In the genomic region with DNA sequence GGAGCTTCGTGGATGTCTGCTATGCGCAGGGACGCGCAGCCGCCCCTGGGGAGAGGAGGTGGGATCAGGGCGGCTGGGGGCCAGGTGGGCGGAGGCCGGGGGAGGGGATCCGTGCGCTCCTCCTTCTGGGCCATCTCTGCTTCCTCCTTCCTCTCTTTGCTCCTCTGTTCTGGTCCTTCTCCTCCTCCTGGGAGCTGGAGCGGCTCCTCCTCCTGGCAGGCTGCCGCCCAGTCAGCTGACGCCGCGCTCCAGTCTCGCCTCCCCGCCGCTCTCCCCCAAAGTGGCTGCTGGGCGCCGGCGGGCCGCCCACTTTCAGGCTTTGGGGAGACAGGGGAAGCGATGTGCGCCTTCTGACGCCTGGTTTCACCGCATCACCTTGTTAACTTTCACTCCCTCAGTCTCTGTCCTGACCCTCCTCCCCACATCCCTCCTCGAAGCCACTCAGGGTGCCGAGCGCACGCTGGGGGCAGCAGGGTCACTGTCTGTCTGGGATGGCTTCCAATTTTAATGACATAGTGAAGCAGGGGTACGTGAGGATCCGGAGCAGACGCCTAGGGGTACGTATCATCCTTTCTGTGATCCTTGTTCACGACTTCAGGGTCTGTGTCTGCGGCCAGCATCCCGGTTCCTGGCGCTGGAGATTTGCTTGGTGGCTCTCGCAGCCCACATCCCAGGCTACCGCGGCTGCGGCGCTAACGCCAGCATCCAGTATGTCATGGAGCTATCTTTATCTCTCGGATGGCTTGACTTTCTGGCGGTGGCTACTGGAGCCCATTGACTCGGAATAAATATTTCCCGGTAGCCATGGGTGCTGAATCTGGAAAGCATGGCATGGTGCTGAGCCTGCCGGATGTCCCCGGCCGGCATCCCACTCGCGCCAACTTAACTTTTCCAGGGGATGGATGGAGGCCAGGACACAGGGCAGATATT, we compare ENCODE assay signal across 8 mouse cellular contexts. TPM values are rescaled to one million over a fixed set of nuclear protein-coding genes. Genes with fewer than 3 reads are reported as not detected.
DNase-seq lines count a peak whose midpoint lies in the region; ATAC-seq lines count a peak whose summit lies in the region.

TSS of gene Dok5 (plus strand) at position 176 of the 930 bp plus-strand sequence.

- peak; percentile 69 for ATAC-seq in heart, embryonic 13.5 days (ENCODE audit: extremely low read depth, insufficient number of reproducible peaks, low FRiP score, low TSS enrichment)
- peak; percentile 84 for ATAC-seq in neural tube, embryonic 11.5 days (ENCODE audit: insufficient read depth, low FRiP score, low TSS enrichment)

- 1% methylated on average over 53 of the region's 53 CpGs for WGBS in forebrain, embryonic 10.5 days
- 1% methylated on average over 47 of the region's 53 CpGs for WGBS in heart, embryonic 13.5 days
- WGBS in neural tube, embryonic 11.5 days = 3% methylated on average over 53 of the region's 53 CpGs

- no peaks in the 10 kb centered on the region for H3K9me3 ChIP-seq in forebrain, embryonic 10.5 days
- H3K9me3 ChIP-seq in heart, embryonic 13.5 days = no peaks in the 10 kb centered on the region
- H3K9me3 ChIP-seq in neural tube, embryonic 11.5 days (ENCODE audit: control insufficient read depth, low read length) = no peaks in the 10 kb centered on the region

- H3K36me3 ChIP-seq in forebrain, embryonic 10.5 days (replicated peaks) = no peaks in the 10 kb centered on the region
- no peaks in the 10 kb centered on the region for H3K36me3 ChIP-seq in heart, embryonic 13.5 days
- H3K36me3 ChIP-seq in neural tube, embryonic 11.5 days (ENCODE audit: control insufficient read depth, insufficient read depth, low read length) = no peaks in the 10 kb centered on the region

- no peaks in the 10 kb centered on the region for H3K4me1 ChIP-seq in brown adipose tissue, adult 24 weeks (ENCODE audit: control insufficient read depth, insufficient read depth, insufficient read length, low read length)
- H3K4me1 ChIP-seq in forebrain, embryonic 10.5 days = peaks cover 26% of the 10 kb centered on the region
- peaks cover 38% of the 10 kb centered on the region for H3K4me1 ChIP-seq in heart, embryonic 13.5 days
- H3K4me1 ChIP-seq in neural tube, embryonic 11.5 days (ENCODE audit: control insufficient read depth, insufficient read depth, low read length) = no peaks in the 10 kb centered on the region; the same call in 1 of the 2 replicates

- H3K4me2 ChIP-seq in heart, embryonic 13.5 days = peak within 1 kb of the TSS; percentile 90
- peak within 1 kb of the TSS; percentile 86 for H3K4me2 ChIP-seq in neural tube, embryonic 11.5 days (ENCODE audit: low read depth)

- peak; percentile 68 for DNase-seq in forebrain, embryonic 10.5 days (ENCODE audit: extremely low spot score, low spot score)
- peak; percentile 80 for DNase-seq in kidney, postnatal 14 days
- DNase-seq in liver = peak; percentile 50
- peak; percentile 79 for DNase-seq in neural tube, embryonic 11.5 days (ENCODE audit: low spot score)
- peak; percentile 26 for DNase-seq in urinary bladder, adult 2 months (ENCODE audit: low spot score)
- no peak for DNase-seq in spleen, adult 12 weeks (ENCODE audit: low spot score)

- H3K9ac ChIP-seq in heart, embryonic 13.5 days = peak within 1 kb of the TSS; percentile 79
- peak within 1 kb of the TSS; percentile 71 for H3K9ac ChIP-seq in neural tube, embryonic 11.5 days (ENCODE audit: low read length)

- H3K4me3 ChIP-seq in brown adipose tissue, adult 24 weeks (ENCODE audit: insufficient read depth, low read depth, low read length) = peak within 1 kb of the TSS; percentile 47
- H3K4me3 ChIP-seq in forebrain, embryonic 10.5 days = peak within 1 kb of the TSS; percentile 70
- H3K4me3 ChIP-seq in heart, embryonic 13.5 days = peak within 1 kb of the TSS; percentile 64
- H3K4me3 ChIP-seq in neural tube, embryonic 11.5 days (ENCODE audit: low read depth, low read length) = peak within 1 kb of the TSS; percentile 44

- H3K27me3 ChIP-seq in forebrain, embryonic 10.5 days (ENCODE audit: poor library complexity, severe bottlenecking) = peaks cover 38% of the 10 kb centered on the region
- H3K27me3 ChIP-seq in heart, embryonic 13.5 days (replicated peaks) = peaks cover 20% of the 10 kb centered on the region
- H3K27me3 ChIP-seq in neural tube, embryonic 11.5 days (ENCODE audit: control insufficient read depth, insufficient read depth, low read length) = no peaks in the 10 kb centered on the region

- no peak within 1 kb of the TSS for H3K27ac ChIP-seq in brown adipose tissue, adult 24 weeks (replicated peaks; ENCODE audit: low read depth, low read length)
- H3K27ac ChIP-seq in forebrain, embryonic 10.5 days = peak within 1 kb of the TSS; percentile 79
- H3K27ac ChIP-seq in heart, embryonic 13.5 days (replicated peaks) = peak within 1 kb of the TSS; percentile 67
- peak within 1 kb of the TSS; percentile 72; the same call in 1 of the 2 replicates for H3K27ac ChIP-seq in neural tube, embryonic 11.5 days (ENCODE audit: low read depth, low read length)

RNA-seq across cellular contexts. Expression of gene Dok5, which starts in this region (rescaled TPM):
- 0.59 TPM in 1 of 2 replicates, not detected in the other for polyA plus RNA-seq in brown adipose tissue, adult 24 weeks (2012; ENCODE audit: insufficient read depth, insufficient read length, missing spikeins)
- 4.6 and 6.1 TPM in 2 replicates for polyA plus RNA-seq in forebrain, embryonic 10.5 days (2016; fragmentation: Nextera tagmentation; extraction: Ambion mirVana)
- 6.1 and 8.4 TPM in 2 replicates for polyA plus RNA-seq in heart, embryonic 13.5 days (2015; fragmentation: Nextera tagmentation; extraction: Ambion mirVana)
- 18.8 and 23.5 TPM in 2 replicates for polyA plus RNA-seq in neural tube, embryonic 11.5 days (2014; fragmentation: Nextera tagmentation; extraction: Ambion mirVana)
- 0.28 and 0.39 TPM in 2 replicates for polyA plus RNA-seq in urinary bladder, adult 2 months (2012; rRNA removed)

Comparison
In these comparisons a context has a peak if more than half of its experiments do, and no peak if none do; other contexts are left out.
1. Peak in DNase-seq in urinary bladder, adult 2 months; RNA of the gene not detected or under 1 TPM.